Mouse (Mus musculus): Measurements from ENCODE around the gene Cbx2. TPM values are rescaled to one million over a fixed set of nuclear protein-coding genes. Genes with fewer than 3 reads are reported as not detected.

Gene Cbx2
- polyA plus RNA-seq, 1 experiment from 2014 or later, result 10.7 TPM

- Histone ChIP-seq H3K4me2 (replicated peaks) (peak overlapping the region; percentile 73), H3K9me3 (ENCODE audit: control insufficient read depth, low read length) (no peaks in the 10 kb centered on the region), H3K27ac (peak overlapping the region; percentile 92; the same call in 1 of the 2 replicates), H3K4me3 (replicated peaks; ENCODE audit: low read length) (peak overlapping the region; percentile 78), H3K27me3 (ENCODE audit: control insufficient read depth, insufficient read depth, low read length) (peaks cover 80% of the 10 kb centered on the region), H3K9ac (peak overlapping the region; percentile 86), H3K36me3 (replicated peaks; ENCODE audit: control insufficient read depth, insufficient read depth) (peaks cover 13% of the 10 kb centered on the region), H3K4me1 (replicated peaks; ENCODE audit: control insufficient read depth, insufficient read depth, low read length) (peaks cover 40% of the 10 kb centered on the region)
- no peak for DNase-seq (ENCODE audit: low spot score)
- ATAC-seq (ENCODE audit: low FRiP score), result no peak
- 6% methylated on average over 21 of the region's 21 CpGs for WGBS
These were observed 17.2 kb downstream of the Cbx2 start for GRCm38 (mm10) chr11:119039732-119040512.

- ATAC-seq (ENCODE audit: low FRiP score) (peak; percentile 93), DNase-seq (ENCODE audit: low spot score) (peak; percentile 99)
- under 1% methylated on average over 50 of the region's 63 CpGs for WGBS
- Histone ChIP-seq H3K9ac (peak within 1 kb of the TSS; percentile 86), H3K4me1 (replicated peaks; ENCODE audit: control insufficient read depth, insufficient read depth, low read length) (peaks cover 34% of the 10 kb centered on the region), H3K9me3 (ENCODE audit: control insufficient read depth, low read length) (no peaks in the 10 kb centered on the region), H3K4me3 (replicated peaks; ENCODE audit: low read length) (peak within 1 kb of the TSS; percentile 78), H3K4me2 (replicated peaks) (peak within 1 kb of the TSS; percentile 73), H3K36me3 (replicated peaks; ENCODE audit: control insufficient read depth, insufficient read depth) (peaks cover 13% of the 10 kb centered on the region), H3K27ac (peak within 1 kb of the TSS; percentile 92), H3K27me3 (ENCODE audit: control insufficient read depth, insufficient read depth, low read length) (peaks cover 80% of the 10 kb centered on the region)
These were observed 18.0 kb downstream of the Cbx2 start, which contains the start of gene Cbx8 for GRCm38 (mm10) chr11:119040600-119041324. TSS of gene Cbx8 (minus strand) at chr11:119040969.

- ATAC-seq (ENCODE audit: low FRiP score) (peak; percentile 75), DNase-seq (ENCODE audit: low spot score) (peak; percentile 66)
- Histone ChIP-seq H3K27me3 (ENCODE audit: control insufficient read depth, insufficient read depth, low read length) (peaks cover 80% of the 10 kb centered on the region), H3K4me2 (replicated peaks) (peak overlapping the region; percentile 73), H3K4me1 (replicated peaks; ENCODE audit: control insufficient read depth, insufficient read depth, low read length) (peaks cover 34% of the 10 kb centered on the region), H3K36me3 (replicated peaks; ENCODE audit: control insufficient read depth, insufficient read depth) (peaks cover 13% of the 10 kb centered on the region), H3K4me3 (replicated peaks; ENCODE audit: low read length) (peak overlapping the region; percentile 78), H3K27ac (peak overlapping the region; percentile 92), H3K9ac (peak overlapping the region; percentile 80), H3K9me3 (ENCODE audit: control insufficient read depth, low read length) (no peaks in the 10 kb centered on the region)
- WGBS, result under 1% methylated on average over 31 of the region's 31 CpGs
These were observed 18.6 kb downstream of the Cbx2 start for GRCm38 (mm10) chr11:119041325-119041716.

- WGBS, result under 1% methylated on average over 29 of the region's 31 CpGs
- no peak overlapping the region for H3K27ac ChIP-seq
- H3K4me3 ChIP-seq (replicated peaks; ENCODE audit: low read length), result peak overlapping the region; percentile 78
- H3K9ac ChIP-seq, result peak overlapping the region; percentile 80
- H3K27me3 ChIP-seq (ENCODE audit: control insufficient read depth, insufficient read depth, low read length), result peaks cover 80% of the 10 kb centered on the region
- DNase-seq (ENCODE audit: low spot score) (no peak), ATAC-seq (ENCODE audit: low FRiP score) (peak; percentile 1; the same call in 1 of the 2 replicates)
- peak overlapping the region; percentile 73 for H3K4me2 ChIP-seq (replicated peaks)
- H3K36me3 ChIP-seq (replicated peaks; ENCODE audit: control insufficient read depth, insufficient read depth), result peaks cover 13% of the 10 kb centered on the region
- H3K4me1 ChIP-seq (replicated peaks; ENCODE audit: control insufficient read depth, insufficient read depth, low read length), result peaks cover 39% of the 10 kb centered on the region
- H3K9me3 ChIP-seq (ENCODE audit: control insufficient read depth, low read length), result no peaks in the 10 kb centered on the region
These were observed 19.1 kb downstream of the Cbx2 start for GRCm38 (mm10) chr11:119041750-119042465.

GRCm38 (mm10) chr11:119042466-119043272 lies 19.9 kb downstream of the Cbx2 start:
- H3K27me3 ChIP-seq (ENCODE audit: control insufficient read depth, insufficient read depth, low read length), result peaks cover 78% of the 10 kb centered on the region
- no peak overlapping the region for H3K4me3 ChIP-seq (replicated peaks; ENCODE audit: low read length)
- WGBS, result under 1% methylated on average over 52 of the region's 52 CpGs
- H3K9ac ChIP-seq, result no peak overlapping the region
- no peak overlapping the region for H3K4me2 ChIP-seq (replicated peaks)
- no peak for ATAC-seq (ENCODE audit: low FRiP score)
- DNase-seq (ENCODE audit: low spot score), result no peak
- H3K9me3 ChIP-seq (ENCODE audit: control insufficient read depth, low read length), result no peaks in the 10 kb centered on the region
- no peak overlapping the region for H3K27ac ChIP-seq
- H3K36me3 ChIP-seq (replicated peaks; ENCODE audit: control insufficient read depth, insufficient read depth), result peaks cover 13% of the 10 kb centered on the region
- peaks cover 35% of the 10 kb centered on the region for H3K4me1 ChIP-seq (replicated peaks; ENCODE audit: control insufficient read depth, insufficient read depth, low read length)

- peaks cover 78% of the 10 kb centered on the region for H3K27me3 ChIP-seq (ENCODE audit: control insufficient read depth, insufficient read depth, low read length)
- no peak overlapping the region for H3K27ac ChIP-seq
- H3K4me1 ChIP-seq (replicated peaks; ENCODE audit: control insufficient read depth, insufficient read depth, low read length), result peaks cover 37% of the 10 kb centered on the region
- 2% methylated on average over 4 of the region's 4 CpGs for WGBS
- no peak overlapping the region for H3K4me3 ChIP-seq (replicated peaks; ENCODE audit: low read length)
- ATAC-seq (ENCODE audit: low FRiP score) (no peak), DNase-seq (ENCODE audit: low spot score) (no peak)
- H3K4me2 ChIP-seq (replicated peaks), result no peak overlapping the region
- H3K9ac ChIP-seq, result no peak overlapping the region
- H3K9me3 ChIP-seq (ENCODE audit: control insufficient read depth, low read length), result no peaks in the 10 kb centered on the region
- peaks cover 10% of the 10 kb centered on the region for H3K36me3 ChIP-seq (replicated peaks; ENCODE audit: control insufficient read depth, insufficient read depth)
These were observed 20.4 kb downstream of the Cbx2 start for GRCm38 (mm10) chr11:119043273-119043540.

- ATAC-seq (ENCODE audit: low FRiP score) (no peak), DNase-seq (ENCODE audit: low spot score) (no peak)
- Histone ChIP-seq H3K9ac (no peak overlapping the region), H3K4me2 (replicated peaks) (no peak overlapping the region), H3K27me3 (ENCODE audit: control insufficient read depth, insufficient read depth, low read length) (peaks cover 78% of the 10 kb centered on the region), H3K9me3 (ENCODE audit: control insufficient read depth, low read length) (no peaks in the 10 kb centered on the region), H3K4me1 (replicated peaks; ENCODE audit: control insufficient read depth, insufficient read depth, low read length) (peaks cover 32% of the 10 kb centered on the region), H3K4me3 (replicated peaks; ENCODE audit: low read length) (no peak overlapping the region), H3K27ac (no peak overlapping the region), H3K36me3 (replicated peaks; ENCODE audit: control insufficient read depth, insufficient read depth) (peaks cover 3% of the 10 kb centered on the region; the same call in 1 of the 2 replicates)
- 3% methylated on average over 10 of the region's 10 CpGs for WGBS
These were observed 21.2 kb downstream of the Cbx2 start for GRCm38 (mm10) chr11:119043761-119044550.

All from hindbrain, embryonic 14.5 days (tissue).